Mouse (Mus musculus): ENCODE data around the gene Fam3b. TPM values are rescaled to one million over a fixed set of nuclear protein-coding genes. Genes with fewer than 3 reads are reported as not detected.

Gene Fam3b
- polyA plus RNA-seq, 1 experiment from 2014 or later: not detected

Other genes with a start within 250 kb of the Fam3b start
- gene Bace2, start 158.1 kb downstream of the Fam3b start, polyA plus RNA-seq (2014; fragmentation: Nextera tagmentation; extraction: Ambion mirVana): 2.3 and 2.8 TPM in 2 replicates
- 0.04 TPM in 1 of 2 replicates, not detected in the other for gene Mx1, start 51.9 kb downstream of the Fam3b start, polyA plus RNA-seq (2014; fragmentation: Nextera tagmentation; extraction: Ambion mirVana)
- 0.23 TPM in 1 of 2 replicates, not detected in the other for gene Tmprss2, start 96.4 kb upstream of the Fam3b start, polyA plus RNA-seq (2014; fragmentation: Nextera tagmentation; extraction: Ambion mirVana)
- 0.57 and 0.94 TPM in 2 replicates for gene Ripk4, start 249.0 kb upstream of the Fam3b start, polyA plus RNA-seq (2014; fragmentation: Nextera tagmentation; extraction: Ambion mirVana)

Data from midbrain, embryonic 11.5 days (tissue).